Mouse (Mus musculus): ENCODE data around the gene Patl2. TPM values are rescaled to one million over a fixed set of nuclear protein-coding genes. Genes with fewer than 3 reads are reported as not detected.

Patl2 gene
- total and polyA plus RNA-seq, 3 experiments: 0.58 to 0.84 TPM; not detected in 1

GRCm38 (mm10) chr2:122162529-122162928 is 23.5 kb downstream of the Patl2 start:
- no peaks in the 10 kb centered on the region for H3K9me3 ChIP-seq (replicated peaks; ENCODE audit: insufficient read depth, low read length)
- no peak for DNase-seq (ENCODE audit: low read depth, low spot score)
- no peak for TF ChIP-seq POLR2A (IDR thresholded peaks at IDR 0.05; ENCODE audit: control insufficient read depth in 1 of 2, insufficient read depth in 1 of 2, low read depth in 1 of 2, low read length in 2 of 2, poor library complexity in 1 of 2)
- no peak for TF ChIP-seq SMC3 (IDR thresholded peaks at IDR 0.05; ENCODE audit: low read depth, low read length)
- no peak for TF ChIP-seq BHLHE40 (IDR thresholded peaks at IDR 0.05; ENCODE audit: borderline replicate concordance, low read depth, low read length)
- no peak for TF ChIP-seq MEF2A (IDR thresholded peaks at IDR 0.05; ENCODE audit: extremely low read depth, insufficient replicate concordance, low read depth, low read length, poor library complexity, severe bottlenecking)
- TF ChIP-seq RAD21 (IDR thresholded peaks at IDR 0.05; ENCODE audit: low read depth, low read length): no peak
- TF ChIP-seq MAX (IDR thresholded peaks at IDR 0.05; ENCODE audit: low read length): no peak
- no peak for TF ChIP-seq CHD1 (IDR thresholded peaks at IDR 0.05; ENCODE audit: low read depth, low read length)
- no peak overlapping the region for H3K4me3 ChIP-seq (ENCODE audit: control insufficient read depth in 1 of 2, insufficient read depth in 1 of 2, low read depth in 2 of 2, low read length in 2 of 2)
- H3K4me1 ChIP-seq (ENCODE audit: control insufficient read depth in 1 of 2, insufficient read depth in 2 of 2, low read length in 2 of 2): no peaks in the 10 kb centered on the region
- no peaks in the 10 kb centered on the region; a peak in 1 of 4 replicates for H3K36me3 ChIP-seq (ENCODE audit: control insufficient read depth in 1 of 2, insufficient read depth in 2 of 2, low read length in 2 of 2)
- H3K9ac ChIP-seq (ENCODE audit: control insufficient read depth, low read depth, low read length, poor library complexity, severe bottlenecking): no peak overlapping the region
- H3K27me3 ChIP-seq (ENCODE audit: control insufficient read depth in 1 of 2, insufficient read depth in 2 of 2, low read length in 2 of 2): no peaks in the 10 kb centered on the region
- no peaks in the 10 kb centered on the region for H3K79me2 ChIP-seq (ENCODE audit: control insufficient read depth, insufficient read depth, low read length, poor library complexity)
- H3K27ac ChIP-seq (ENCODE audit: control insufficient read depth, low read depth, low read length): no peak overlapping the region

GRCm38 (mm10) chr2:122161542-122161941 is 24.4 kb downstream of the Patl2 start:
- no peak for DNase-seq (ENCODE audit: low read depth, low spot score)
- H3K4me3 ChIP-seq (ENCODE audit: control insufficient read depth in 1 of 2, insufficient read depth in 1 of 2, low read depth in 2 of 2, low read length in 2 of 2): no peak overlapping the region
- no peaks in the 10 kb centered on the region for H3K4me1 ChIP-seq (ENCODE audit: control insufficient read depth in 1 of 2, insufficient read depth in 2 of 2, low read length in 2 of 2)
- TF ChIP-seq ZKSCAN1 (IDR thresholded peaks at IDR 0.05; ENCODE audit: low read depth, low read length) (no peak), TAL1 (IDR thresholded peaks at IDR 0.05; ENCODE audit: low read length) (no peak), RAD21 (IDR thresholded peaks at IDR 0.05; ENCODE audit: low read depth, low read length) (no peak), EP300 (IDR thresholded peaks at IDR 0.05; ENCODE audit: low read depth in 1 of 2, low read length in 2 of 2) (no peak), HCFC1 (IDR thresholded peaks at IDR 0.05; ENCODE audit: low read depth, low read length) (no peak), GATA1 (IDR thresholded peaks at IDR 0.05; ENCODE audit: low read depth, low read length) (no peak), POLR2AphosphoS2 (IDR thresholded peaks at IDR 0.05; ENCODE audit: low read length) (no peak), TBP (IDR thresholded peaks at IDR 0.05; ENCODE audit: low read depth, low read length) (no peak), SIN3A (IDR thresholded peaks at IDR 0.05; ENCODE audit: low read length) (no peak), MAFK (IDR thresholded peaks at IDR 0.05; ENCODE audit: borderline replicate concordance, low read depth, low read length) (no peak), SMC3 (IDR thresholded peaks at IDR 0.05; ENCODE audit: low read depth, low read length) (no peak), CHD1 (IDR thresholded peaks at IDR 0.05; ENCODE audit: low read depth, low read length) (no peak), JUND (IDR thresholded peaks at IDR 0.05; ENCODE audit: low read depth, low read length) (no peak), POLR2A (IDR thresholded peaks at IDR 0.05; ENCODE audit: control insufficient read depth in 1 of 2, insufficient read depth in 1 of 2, low read depth in 1 of 2, low read length in 2 of 2, poor library complexity in 1 of 2) (no peak), NRF1 (IDR thresholded peaks at IDR 0.05; ENCODE audit: insufficient read depth, low read depth, low read length, poor library complexity, severe bottlenecking) (no peak)
- no peaks in the 10 kb centered on the region for H3K9me3 ChIP-seq (replicated peaks; ENCODE audit: insufficient read depth, low read length)
- no peaks in the 10 kb centered on the region for H3K27me3 ChIP-seq (ENCODE audit: control insufficient read depth in 1 of 2, insufficient read depth in 2 of 2, low read length in 2 of 2)
- no peaks in the 10 kb centered on the region; a peak in 1 of 4 replicates for H3K36me3 ChIP-seq (ENCODE audit: control insufficient read depth in 1 of 2, insufficient read depth in 2 of 2, low read length in 2 of 2)
- H3K27ac ChIP-seq (ENCODE audit: control insufficient read depth, low read depth, low read length): no peak overlapping the region
- H3K79me2 ChIP-seq (ENCODE audit: control insufficient read depth, insufficient read depth, low read length, poor library complexity): no peaks in the 10 kb centered on the region
- no peak overlapping the region for H3K9ac ChIP-seq (ENCODE audit: control insufficient read depth, low read depth, low read length, poor library complexity, severe bottlenecking)
